Mouse (Mus musculus) MEL (cell line): ENCODE measurements around the gene Glce. TPM values are rescaled to one million over a fixed set of nuclear protein-coding genes. Genes with fewer than 3 reads are reported as not detected.

Source experiments
- DNase-seq: peaks from one replicate; pipeline ENCODE4 v3.0.0; 2011; ENCODE audit warnings: low read depth, low spot score
- H3K27ac ChIP-seq: 2 replicates; pipeline ENCODE4 v1.5.1; 2012; ENCODE audit warnings: low read depth, mild to moderate bottlenecking, control low read depth, low read length, moderate library complexity; ENCODE audit not compliant: control insufficient read depth
- H3K27me3 ChIP-seq, 2 experiments: fragments of 150-350 bp in 1 of 2; sonication (generic) in 1 of 2; 2 replicates each; pipeline ENCODE4 v1.6.1; 2012; ENCODE audit warnings: low read length in 2 of 2, mild to moderate bottlenecking in 2 of 2, improper control_type of control experiment in 1 of 2, moderate library complexity in 1 of 2; ENCODE audit not compliant: insufficient read depth in 2 of 2, control insufficient read depth in 1 of 2
- H3K36me3 ChIP-seq, 2 experiments: 2 replicates each; pipeline ENCODE4 v1.6.1; 2012 to 2014; ENCODE audit warnings: low read length in 2 of 2, improper control_type of control experiment in 1 of 2, inconsistent platforms in 1 of 2, mild to moderate bottlenecking in 1 of 2; ENCODE audit not compliant: insufficient read depth in 2 of 2, control insufficient read depth in 1 of 2
- H3K4me1 ChIP-seq, 2 experiments: fragments of 150-350 bp in 1 of 2; sonication (generic) in 1 of 2; 2 replicates each; pipeline ENCODE4 v1.6.1; 2012; ENCODE audit warnings: low read length in 2 of 2, improper control_type of control experiment in 1 of 2, mild to moderate bottlenecking in 1 of 2; ENCODE audit not compliant: insufficient read depth in 2 of 2, control insufficient read depth in 1 of 2
- H3K4me3 ChIP-seq, 2 experiments: fragments of 150-350 bp in 1 of 2; sonication (generic) in 1 of 2; 2 replicates each; pipeline ENCODE4 v1.5.1; 2012; ENCODE audit warnings: low read depth in 2 of 2, low read length in 2 of 2, mild to moderate bottlenecking in 2 of 2, moderate library complexity in 2 of 2, control low read depth in 1 of 2, improper control_type of control experiment in 1 of 2; ENCODE audit not compliant: control insufficient read depth in 1 of 2, insufficient read depth in 1 of 2
- H3K79me2 ChIP-seq: 2 replicates; pipeline ENCODE4 v1.6.1; 2012; ENCODE audit warnings: mild to moderate bottlenecking, low read length, moderate library complexity; ENCODE audit not compliant: control insufficient read depth, poor library complexity, insufficient read depth
- H3K9ac ChIP-seq: 2 replicates; pipeline ENCODE4 v1.6.1; 2012; ENCODE audit warnings: low read depth, mild to moderate bottlenecking, control low read depth, low read length, moderate library complexity; ENCODE audit not compliant: control insufficient read depth, poor library complexity, severe bottlenecking
- H3K9me3 ChIP-seq: fragments of 150-350 bp; sonication (generic); replicated peaks from 2 replicates; pipeline ENCODE4 v1.6.1; 2012; ENCODE audit warnings: mild to moderate bottlenecking, low read length, improper control_type of control experiment, moderate library complexity; ENCODE audit not compliant: insufficient read depth
- CHD1 ChIP-seq: IDR thresholded peaks from 2 replicates; pipeline ENCODE4 v1.6.1; 2012; ENCODE audit warnings: low read depth, mild to moderate bottlenecking, inconsistent platforms, low read length, improper control_type of control experiment
- CHD2 ChIP-seq: IDR thresholded peaks from 2 replicates; pipeline ENCODE4 v1.6.1; 2011; ENCODE audit warnings: low read length, improper control_type of control experiment
- EP300 ChIP-seq, 2 experiments: IDR thresholded peaks; 2 replicates each; pipeline ENCODE4 v1.6.1; 2011; ENCODE audit warnings: improper control_type of control experiment in 2 of 2, low read length in 2 of 2, low read depth in 1 of 2, mild to moderate bottlenecking in 1 of 2
- GATA1 ChIP-seq: IDR thresholded peaks from 2 replicates; pipeline ENCODE4 v1.6.1; 2011; ENCODE audit warnings: low read depth, low read length, improper control_type of control experiment
- MAX ChIP-seq: IDR thresholded peaks from 2 replicates; pipeline ENCODE4 v1.6.1; 2011; ENCODE audit warnings: low read length, improper control_type of control experiment
- MAZ ChIP-seq: IDR thresholded peaks from 2 replicates; pipeline ENCODE4 v1.6.1; 2012; ENCODE audit warnings: low read depth, mild to moderate bottlenecking, inconsistent platforms, low read length, improper control_type of control experiment
- MEF2A ChIP-seq: IDR thresholded peaks from 2 replicates; pipeline ENCODE4 v1.6.1; 2014; ENCODE audit warnings: low read depth, mild to moderate bottlenecking, inconsistent platforms, low read length, improper control_type of control experiment; ENCODE audit not compliant: poor library complexity, insufficient replicate concordance, severe bottlenecking; ENCODE audit errors: extremely low read depth
- MYB ChIP-seq: IDR thresholded peaks from 2 replicates; pipeline ENCODE4 v1.6.1; 2011; ENCODE audit warnings: mild to moderate bottlenecking, low read depth, low read length, improper control_type of control experiment
- MYC ChIP-seq: IDR thresholded peaks from 2 replicates; pipeline ENCODE4 v1.6.1; 2011; ENCODE audit warnings: low read depth, mild to moderate bottlenecking, low read length, improper control_type of control experiment, moderate library complexity
- NELFE ChIP-seq: IDR thresholded peaks from 2 replicates; pipeline ENCODE4 v1.6.1; 2011; ENCODE audit warnings: low read depth, low read length, improper control_type of control experiment
- POLR2AphosphoS5 ChIP-seq: IDR thresholded peaks from 2 replicates; pipeline ENCODE4 v1.6.1; 2012; ENCODE audit warnings: low read depth, borderline replicate concordance, mild to moderate bottlenecking, inconsistent platforms, low read length, moderate library complexity, mixed read lengths
- RCOR1 ChIP-seq: IDR thresholded peaks from 2 replicates; pipeline ENCODE4 v1.6.1; 2012; ENCODE audit warnings: low read depth, mild to moderate bottlenecking, inconsistent platforms, low read length, improper control_type of control experiment
- SMC3 ChIP-seq: IDR thresholded peaks from 2 replicates; pipeline ENCODE4 v1.6.1; 2011; ENCODE audit warnings: low read depth, low read length, improper control_type of control experiment
- UBTF ChIP-seq: IDR thresholded peaks from 2 replicates; pipeline ENCODE4 v1.6.1; 2012; ENCODE audit warnings: low read depth, mild to moderate bottlenecking, inconsistent platforms, low read length, improper control_type of control experiment, moderate library complexity, borderline replicate concordance; ENCODE audit not compliant: insufficient read depth
- ZC3H11A ChIP-seq: IDR thresholded peaks from 2 replicates; pipeline ENCODE4 v1.6.1; 2012; ENCODE audit warnings: low read depth, mild to moderate bottlenecking, inconsistent platforms, low read length, improper control_type of control experiment
- ZMIZ1 ChIP-seq: IDR thresholded peaks from 2 replicates; pipeline ENCODE4 v1.6.1; 2012; ENCODE audit warnings: low read depth, mild to moderate bottlenecking, inconsistent platforms, low read length, improper control_type of control experiment, moderate library complexity
- polyA plus RNA-seq, 2 experiments: library from polyadenylated mRNA; stranded (reverse) in 1 of 2; unstranded in 1 of 2; fragments of >175 nt in 1 of 2; fragments of >200 nt in 1 of 2; gene quantifications; 2 replicates each; pipeline versions ENCODE4 v1.2.1 to v1.2.4; 2012; ENCODE audit warnings: low replicate concordance in 2 of 2, low read depth in 1 of 2; ENCODE audit not compliant: insufficient read length in 2 of 2, insufficient read depth in 1 of 2, missing spikeins in 1 of 2
- total RNA-seq: library from RNA; depleted of rRNA; stranded (reverse); fragments of 300-350 nt; gene quantifications from 2 replicates; pipeline ENCODE4 v1.2.3, GENCODE M21; 2012

Glce gene
- total and polyA plus RNA-seq, 3 experiments = 9.2 to 12.2 TPM; not detected in 1

DNA sequence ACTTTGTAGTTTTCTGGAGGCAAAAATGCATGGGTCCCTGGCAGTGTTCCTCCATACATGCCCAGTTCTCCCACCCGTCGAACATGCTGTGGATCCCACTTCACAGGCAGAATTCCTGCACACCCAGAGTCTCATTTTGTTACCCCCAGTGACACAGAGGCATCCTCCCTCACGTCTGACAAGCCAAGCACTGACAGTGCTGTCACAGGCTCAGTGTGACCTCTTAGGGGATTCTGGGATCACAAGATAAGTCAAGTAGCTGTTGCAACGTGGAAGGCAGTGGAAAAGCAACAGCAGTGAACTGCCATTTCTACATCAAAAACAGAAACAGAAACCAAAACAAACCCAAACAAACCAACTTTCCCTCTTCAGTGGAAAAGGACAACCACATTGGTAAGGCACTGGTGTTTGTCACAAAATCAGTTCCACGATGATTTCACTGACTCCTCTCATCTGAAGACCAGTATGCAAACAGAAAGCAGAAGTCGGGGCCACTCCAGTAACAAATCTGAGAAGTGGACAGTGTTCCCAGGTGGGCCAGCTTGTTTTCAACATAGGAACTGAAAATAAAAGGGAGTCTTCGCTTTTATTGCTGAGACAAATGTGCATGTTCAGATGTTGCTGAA lies 64.5 kb downstream of the Glce start:
- H3K36me3 ChIP-seq = no peaks in the 10 kb centered on the region; a peak in 3 of 4 replicates
- no peak overlapping the region for H3K9ac ChIP-seq
- no peaks in the 10 kb centered on the region for H3K4me1 ChIP-seq
- H3K9me3 ChIP-seq = no peaks in the 10 kb centered on the region
- no peak overlapping the region for H3K4me3 ChIP-seq
- no peak for TF ChIP-seq MEF2A
- no peak for TF ChIP-seq NELFE
- TF ChIP-seq, all 39 proteins: peak for 0
- Histone ChIP-seq H3K27me3 (no peaks in the 10 kb centered on the region), H3K79me2 (no peaks in the 10 kb centered on the region), H3K27ac (no peak overlapping the region)
- no peak for DNase-seq

- Histone ChIP-seq H3K9me3 (no peaks in the 10 kb centered on the region), H3K27me3 (no peaks in the 10 kb centered on the region), H3K79me2 (no peaks in the 10 kb centered on the region), H3K4me3 (no peak overlapping the region), H3K36me3 (no peaks in the 10 kb centered on the region; a peak in 3 of 4 replicates), H3K4me1 (no peaks in the 10 kb centered on the region), H3K27ac (no peak overlapping the region), H3K9ac (no peak overlapping the region)
- TF ChIP-seq SMC3 (no peak), POLR2AphosphoS5 (no peak), MAZ (no peak), NELFE (no peak), MYB (no peak), GATA1 (no peak), ZMIZ1 (no peak), CHD1 (no peak), RCOR1 (no peak), MAX (no peak), EP300 (IDR thresholded peaks at IDR 0.05; ENCODE audit: low read depth in 1 of 2, low read length in 2 of 2) (no peak), MYC (no peak), ZC3H11A (no peak), CHD2 (no peak), UBTF (no peak)
- DNase-seq = no peak
Observed at GRCm38 (mm10) chr9:62056206-62056605, 66.2 kb downstream of the Glce start.
